Mouse (Mus musculus) kidney, adult 18-20 months (tissue): ENCODE measurements around the gene Gabrd.

Source experiments
- DNase-seq: peaks from one replicate; pipeline ENCODE4 v3.0.0; 2021

Gabrd gene

DNA sequence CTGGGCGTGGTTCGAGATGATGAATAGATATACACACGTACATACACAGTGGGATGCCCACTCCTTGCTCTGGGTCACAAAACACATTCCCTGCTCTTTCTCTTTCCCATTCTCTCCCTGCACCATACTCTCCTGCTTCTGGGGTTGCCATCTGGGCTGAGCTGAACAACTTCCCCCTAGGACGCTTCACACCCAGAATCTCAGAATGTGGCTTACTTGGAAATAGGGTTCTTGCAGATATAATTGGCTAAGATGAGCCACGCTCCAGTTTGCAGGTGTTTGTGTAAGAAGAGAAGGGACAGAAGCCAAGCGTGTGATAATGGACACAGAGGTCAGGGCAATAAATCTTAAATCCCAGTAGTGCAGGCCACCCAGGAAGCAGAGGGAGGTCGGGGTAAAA is 15.9 kb downstream of the Gabrd start:
- no peak for DNase-seq

DNA sequence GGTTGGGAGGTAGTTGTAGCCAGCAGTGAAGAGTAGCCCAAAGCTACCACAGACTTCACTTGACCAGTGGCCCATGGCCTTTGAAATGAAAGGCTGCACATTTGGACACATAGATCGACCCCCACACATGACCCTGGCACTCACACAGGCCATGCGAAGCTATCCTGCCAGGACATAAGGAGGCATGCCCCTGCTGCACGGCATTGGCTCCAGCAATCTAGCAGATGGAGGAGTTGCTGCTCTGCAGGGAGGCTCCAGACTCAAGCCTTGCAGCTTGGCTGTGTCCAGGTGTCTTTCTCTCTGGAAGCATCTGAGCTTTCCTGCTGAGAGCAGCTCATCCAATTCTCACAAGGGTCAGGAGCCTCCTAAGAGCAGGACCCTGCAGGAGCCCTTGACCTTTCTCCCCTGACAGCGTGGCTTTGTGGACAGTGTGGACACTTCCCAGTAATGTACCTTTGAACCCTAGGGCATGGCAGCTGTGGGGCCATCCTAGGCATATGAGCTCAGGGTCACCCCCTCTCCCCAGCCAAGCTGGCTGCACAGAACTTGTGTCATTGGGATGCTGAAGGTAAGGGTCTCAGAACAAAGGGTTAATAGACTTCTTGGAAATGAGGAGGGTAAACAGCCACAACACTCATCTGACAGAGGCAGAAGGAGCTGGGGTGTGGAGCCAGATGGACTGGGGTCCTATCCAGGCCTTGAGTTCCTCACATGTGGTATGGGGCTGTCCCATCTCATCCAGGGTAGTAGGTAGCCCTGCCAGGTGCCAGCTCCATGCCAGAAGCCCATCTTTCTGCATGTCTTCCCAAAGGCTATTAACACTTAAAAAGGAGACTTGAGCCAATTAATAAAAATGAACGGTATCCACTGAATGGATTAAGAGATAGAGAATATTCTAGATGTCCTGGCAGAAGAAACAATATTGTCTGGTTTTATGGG is 25.8 kb downstream of the Gabrd start:
- DNase-seq: no peak

DNA sequence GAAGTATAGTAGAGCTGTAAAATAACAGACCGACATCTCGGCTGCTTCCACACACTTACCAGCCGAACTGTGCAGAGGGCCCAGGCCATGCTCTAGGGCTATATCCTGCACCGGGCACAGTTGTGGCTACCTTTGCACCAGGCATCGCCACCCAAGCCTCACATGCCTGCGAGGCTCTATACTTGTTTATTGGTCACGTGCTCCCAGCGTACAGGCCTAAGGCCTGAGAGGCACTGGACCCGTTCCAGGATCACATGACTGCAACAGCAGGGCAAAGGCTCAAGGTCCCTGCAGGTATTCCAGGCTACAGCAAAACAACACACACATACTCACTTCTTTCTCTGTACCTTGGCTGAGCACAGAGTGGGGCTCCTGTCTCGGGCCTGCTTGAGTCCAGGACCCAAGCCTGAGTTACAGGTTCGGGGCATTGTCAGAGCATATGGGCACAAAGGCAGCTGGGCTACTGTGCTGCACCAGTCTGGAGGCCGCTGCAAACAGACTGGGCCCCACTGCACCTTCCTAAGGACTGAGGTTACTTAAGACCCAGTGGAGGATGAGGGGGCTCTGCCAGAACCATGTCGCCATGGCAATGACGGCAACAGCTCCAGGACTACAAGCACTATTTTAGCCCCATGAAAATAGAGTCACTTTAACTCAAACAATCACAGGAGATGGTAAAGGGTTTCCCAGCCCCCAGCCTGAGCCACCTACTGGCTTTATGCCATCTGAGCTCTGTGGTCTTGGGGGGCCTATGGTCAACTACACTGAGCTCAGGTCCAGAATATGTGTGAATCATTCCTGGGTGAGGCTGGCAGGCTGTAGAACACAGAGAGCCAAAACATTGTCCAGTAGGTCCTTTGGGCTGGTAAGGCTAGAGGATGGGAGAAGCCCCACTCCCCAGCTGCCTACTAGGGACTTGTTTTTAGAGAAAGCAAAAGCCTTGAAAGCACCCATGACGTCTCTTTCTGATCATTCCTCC is 26.9 kb downstream of the Gabrd start:
- peak; percentile 90 for DNase-seq

DNA sequence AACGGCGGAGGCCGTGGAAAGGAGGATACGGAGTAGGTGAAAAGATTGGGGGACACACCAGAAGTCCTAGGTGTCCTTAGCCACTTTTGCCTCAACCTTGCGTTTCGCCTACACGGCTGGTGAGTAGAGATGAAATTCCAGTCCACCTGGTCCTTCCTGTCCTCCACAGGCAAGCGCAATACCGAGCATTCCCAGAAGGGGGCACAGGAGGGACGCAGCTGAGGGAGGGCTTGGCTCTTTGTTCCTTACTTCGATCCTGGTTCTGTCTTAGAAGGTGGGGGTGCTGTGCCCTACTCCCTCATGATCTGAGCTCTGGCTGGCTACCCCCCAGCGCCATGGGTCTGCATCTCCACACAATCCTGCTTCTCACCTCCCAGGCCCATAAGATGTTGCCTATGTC is 29.2 kb downstream of the Gabrd start:
- peak; percentile 90 for DNase-seq

DNA sequence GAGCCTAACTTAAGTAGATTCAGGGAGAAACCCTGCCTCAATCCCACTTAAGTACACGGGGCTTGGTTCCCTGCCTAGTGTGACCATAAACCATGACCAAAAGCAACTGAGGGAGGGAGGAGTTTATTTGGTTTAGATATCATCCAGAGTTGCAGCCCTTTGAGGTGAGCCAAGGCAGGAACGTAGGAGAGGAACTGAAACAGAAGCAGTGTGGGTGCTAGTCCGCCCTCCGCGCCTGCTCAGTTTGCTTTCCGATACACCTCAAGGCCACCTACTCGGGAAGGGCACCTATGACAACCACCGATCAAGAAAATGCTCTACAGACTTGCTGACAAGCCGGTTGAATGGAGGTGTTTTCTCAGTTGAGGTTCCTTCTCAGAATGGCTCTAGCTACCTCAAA is 30.2 kb downstream of the Gabrd start:
- DNase-seq: no peak

DNA sequence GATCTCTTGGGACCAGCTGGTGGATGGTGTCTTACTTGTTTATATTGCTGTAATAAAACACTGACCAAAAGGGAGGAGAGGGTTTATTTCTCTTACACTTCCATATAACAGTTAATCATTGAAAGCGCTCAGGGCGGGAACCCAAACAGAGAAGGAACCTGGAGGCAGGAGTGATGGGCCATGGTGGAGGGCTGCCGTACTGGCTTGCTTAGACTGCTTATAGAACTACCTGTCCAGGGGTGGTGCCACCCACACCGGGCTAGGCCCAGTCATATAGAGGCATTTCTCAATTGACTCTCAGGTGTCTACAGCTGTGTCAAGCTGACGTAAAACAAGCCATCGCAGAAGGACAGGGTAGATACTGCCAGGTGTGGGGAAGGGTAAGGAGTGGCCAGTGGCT is 31.1 kb downstream of the Gabrd start:
- DNase-seq: no peak

DNA sequence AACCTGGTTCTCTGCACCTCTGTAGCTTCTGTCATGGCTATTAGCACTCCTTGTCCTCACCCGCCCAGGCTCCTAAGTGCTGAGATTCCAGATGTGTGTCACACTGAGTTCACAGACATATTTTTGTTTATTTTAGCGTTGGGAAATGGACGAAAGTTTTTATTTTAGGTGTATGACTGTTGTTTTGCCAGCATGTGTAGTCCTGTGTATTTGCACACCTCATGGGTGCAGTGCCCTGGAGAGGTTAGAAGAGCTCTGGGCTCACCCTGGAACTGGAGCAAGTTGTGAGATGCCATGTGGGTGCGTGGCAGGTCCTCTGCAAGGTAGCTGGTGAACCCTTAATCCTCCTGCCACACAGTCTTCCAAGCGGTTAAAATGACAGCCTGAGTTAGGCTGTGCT is 35.5 kb downstream of the Gabrd start:
- DNase-seq: no peak

DNA sequence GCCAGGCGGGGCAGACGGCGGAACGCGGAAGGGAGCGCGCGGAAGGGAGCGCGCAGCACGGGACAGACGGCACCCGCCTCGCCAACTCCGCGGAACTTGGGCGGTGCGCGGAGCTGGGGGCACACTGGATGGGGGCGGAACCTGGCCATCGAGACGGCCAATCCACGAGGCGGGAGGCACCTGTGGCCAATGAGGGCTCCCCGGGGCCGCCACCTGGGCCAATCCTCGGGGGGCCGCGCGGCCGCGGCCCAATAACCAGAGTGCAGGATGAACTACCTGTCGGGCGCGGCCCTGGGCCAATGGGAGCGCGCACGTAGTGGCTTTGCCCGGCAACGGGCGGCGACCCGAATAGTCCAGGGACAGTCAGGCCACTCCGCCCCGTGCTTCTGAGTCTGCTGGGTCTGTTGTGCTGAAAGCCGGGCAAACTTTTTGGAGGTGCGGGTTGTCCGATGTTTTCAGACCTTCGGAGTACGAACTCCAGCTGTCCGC is 36.6 kb downstream of the Gabrd start, which contains the start of gene Prkcz:
Gene Prkcz, minus strand, starts transcription at position 59 of the 489 bp plus-strand sequence.
- peak; percentile 94 for DNase-seq

DNA sequence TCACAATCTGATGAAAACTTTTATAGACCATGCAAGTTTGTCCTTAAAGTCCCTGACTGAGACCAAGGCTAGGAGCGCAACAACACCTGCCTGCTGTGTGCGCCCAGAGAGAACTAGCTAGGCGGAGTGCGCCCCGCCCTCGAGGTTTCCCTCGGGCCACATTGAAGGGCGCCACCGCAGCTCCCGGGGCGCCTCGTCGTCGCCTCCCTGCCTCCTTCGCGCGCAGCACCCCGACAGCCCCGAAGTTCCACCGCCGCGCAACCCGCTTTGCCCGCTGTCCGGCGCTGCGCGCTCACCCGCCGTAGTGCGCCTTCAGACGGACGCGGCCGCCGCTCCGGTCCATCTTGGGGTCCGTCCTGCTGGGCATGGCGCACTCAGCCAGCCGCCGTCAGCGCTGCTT is 37.1 kb downstream of the Gabrd start:
- DNase-seq: no peak

DNA sequence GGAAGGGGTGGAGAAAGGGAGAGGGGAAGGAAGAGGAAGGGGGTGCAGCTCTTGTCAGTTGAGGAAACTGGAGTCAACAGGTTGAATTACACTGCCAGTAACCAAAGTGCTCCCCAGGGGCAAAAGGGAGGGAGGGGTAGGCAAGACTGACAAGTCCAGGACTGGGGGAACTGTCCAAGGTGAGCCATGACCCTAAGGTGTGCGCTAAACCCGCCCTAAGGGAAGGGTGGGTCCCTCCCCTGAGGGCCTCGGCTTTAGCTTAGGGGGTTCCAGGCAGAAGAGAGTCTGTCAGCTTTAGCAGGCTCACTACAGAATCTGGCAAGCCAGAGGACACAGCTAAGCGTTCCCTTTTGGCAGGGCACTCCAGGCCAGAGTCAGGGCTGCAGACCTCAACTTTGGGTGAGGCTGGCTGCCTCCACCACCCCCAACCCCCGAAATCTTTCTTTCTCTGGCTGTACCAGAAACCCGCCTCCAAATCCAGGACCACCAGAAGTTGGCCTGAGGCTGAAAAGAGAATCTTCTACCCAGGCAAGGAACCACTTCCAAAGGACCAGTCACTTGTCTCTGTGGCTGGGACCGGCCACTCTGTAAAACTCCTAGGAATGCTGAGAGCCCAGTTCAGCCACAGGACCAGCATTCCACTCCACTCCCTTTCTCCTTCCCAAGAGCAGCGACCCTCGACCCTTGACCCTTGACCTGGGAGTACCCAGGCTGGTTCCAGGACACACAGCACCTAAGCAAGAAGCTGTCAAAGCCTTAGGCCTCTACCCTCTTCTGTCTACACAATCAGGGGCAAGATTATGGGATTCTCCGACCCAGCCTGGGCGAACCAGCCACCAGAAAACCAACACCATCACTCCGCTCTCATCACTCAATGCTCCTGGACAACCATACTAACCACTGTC is 38.1 kb downstream of the Gabrd start:
- peak; percentile 64 for DNase-seq

DNA sequence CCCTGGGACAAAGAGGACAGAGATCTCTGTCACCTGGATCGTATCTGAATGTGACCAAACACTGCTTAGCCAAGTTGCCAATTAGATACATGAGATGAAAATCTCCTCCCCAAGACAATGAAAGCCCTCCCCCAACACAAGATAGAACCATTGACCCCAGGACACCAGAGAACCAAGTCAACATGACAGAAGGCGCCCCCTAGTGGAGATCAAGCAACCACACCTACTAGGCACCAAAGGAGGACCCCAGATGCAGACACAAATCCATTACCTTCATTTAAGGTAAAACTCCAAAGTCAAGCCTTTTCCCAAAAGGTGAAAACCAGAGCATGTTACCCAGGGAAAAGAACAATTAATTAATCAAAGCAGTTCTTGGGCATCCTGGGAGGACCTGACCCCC is 40.3 kb downstream of the Gabrd start:
- no peak for DNase-seq

DNA sequence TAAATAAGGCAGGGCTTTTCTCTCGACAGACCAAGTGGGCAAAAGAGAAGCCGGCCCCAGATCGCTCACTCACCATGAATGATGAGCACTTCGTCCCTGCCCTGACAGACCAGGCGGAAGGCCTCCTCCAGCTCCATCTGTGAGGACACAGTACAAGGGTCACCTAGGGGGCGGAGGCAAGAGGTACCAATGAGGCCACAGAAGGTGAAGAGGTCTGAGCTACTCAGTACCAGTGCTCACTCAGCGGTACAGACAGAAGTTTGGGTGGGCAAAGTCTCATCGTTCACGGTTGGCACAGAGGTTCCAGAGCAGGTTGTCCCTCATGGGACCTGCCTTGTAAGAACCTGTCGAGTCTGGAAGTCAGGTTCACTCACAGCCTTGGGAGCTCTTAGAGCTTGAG is 41.6 kb downstream of the Gabrd start:
- peak; percentile 73 for DNase-seq

DNA sequence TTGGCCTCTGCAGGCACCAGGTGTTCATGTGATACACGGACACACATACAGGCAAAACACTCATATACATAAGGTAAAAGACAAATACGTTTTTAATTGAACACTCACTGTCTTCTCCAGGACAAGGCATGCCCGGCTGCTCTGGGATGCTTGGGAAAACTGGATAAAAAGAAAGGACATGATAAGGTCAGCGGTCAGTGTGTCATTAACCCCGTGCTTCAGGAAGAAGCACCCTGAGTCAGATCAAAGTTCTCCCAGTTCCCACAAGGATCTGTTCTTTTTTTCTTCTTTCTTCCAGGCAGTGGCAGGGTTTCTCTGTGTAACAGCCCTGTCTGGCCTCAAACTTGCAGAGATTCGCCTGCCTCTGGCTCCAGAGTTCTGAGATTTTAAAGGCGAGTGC is 43.4 kb downstream of the Gabrd start:
- no peak for DNase-seq

DNA sequence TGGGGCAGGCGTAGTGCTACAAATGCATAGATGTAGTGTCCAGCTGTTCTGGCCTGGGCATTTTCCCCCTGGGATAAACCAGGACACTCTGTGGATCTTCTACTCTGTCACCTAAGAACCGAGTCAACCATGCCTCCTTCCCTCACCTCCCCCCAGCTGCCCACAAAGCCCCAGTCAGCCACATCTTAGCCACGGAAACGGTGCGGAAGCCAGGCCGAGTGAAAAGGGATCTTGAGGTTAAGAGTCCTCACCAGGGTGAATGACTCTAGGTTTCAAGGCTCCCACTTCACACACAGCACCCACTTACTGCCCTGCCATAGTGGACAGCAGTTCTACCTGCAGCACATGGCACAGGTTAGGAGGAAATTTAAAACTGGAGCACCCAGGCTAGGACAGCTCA is 43.9 kb downstream of the Gabrd start:
- DNase-seq: no peak

DNA sequence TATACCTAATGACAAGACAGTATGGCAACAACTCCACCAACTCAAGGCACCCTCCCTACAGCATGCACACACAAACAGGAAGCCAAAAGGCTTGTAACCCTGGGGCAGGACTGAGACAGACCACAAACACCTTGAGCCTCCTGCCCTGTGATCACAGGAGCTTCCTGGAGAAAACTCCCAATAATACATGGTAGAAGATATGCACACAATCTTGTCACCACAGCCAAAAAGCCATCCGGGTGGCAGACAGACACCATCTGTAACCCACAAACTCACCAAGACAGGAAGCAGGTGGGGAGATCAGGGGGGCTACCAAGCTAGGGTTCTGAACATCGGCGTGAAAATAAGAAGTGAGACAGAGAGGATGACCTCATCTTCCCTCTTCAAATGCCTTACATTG is 45.3 kb downstream of the Gabrd start:
- DNase-seq: no peak

DNA sequence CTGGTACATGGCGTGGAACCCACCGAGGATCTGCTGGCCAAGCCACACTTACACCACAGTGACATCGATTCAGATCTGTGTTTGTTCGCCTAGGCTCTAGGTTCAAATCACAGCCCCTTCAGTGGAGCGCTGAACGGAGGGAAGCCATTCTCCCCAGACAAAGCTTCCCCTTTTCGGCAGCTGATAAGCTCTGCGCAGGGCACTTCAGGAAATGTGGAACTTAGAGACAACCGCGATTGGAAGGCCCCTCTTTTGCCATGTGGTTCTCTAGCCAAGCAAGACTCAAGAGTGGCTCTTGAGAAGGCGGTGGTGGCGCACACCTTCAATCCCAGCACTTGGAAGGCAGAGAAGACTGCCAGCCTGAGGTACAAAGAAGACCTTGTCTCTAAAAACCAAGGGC is 51.6 kb downstream of the Gabrd start:
- no peak for DNase-seq

DNA sequence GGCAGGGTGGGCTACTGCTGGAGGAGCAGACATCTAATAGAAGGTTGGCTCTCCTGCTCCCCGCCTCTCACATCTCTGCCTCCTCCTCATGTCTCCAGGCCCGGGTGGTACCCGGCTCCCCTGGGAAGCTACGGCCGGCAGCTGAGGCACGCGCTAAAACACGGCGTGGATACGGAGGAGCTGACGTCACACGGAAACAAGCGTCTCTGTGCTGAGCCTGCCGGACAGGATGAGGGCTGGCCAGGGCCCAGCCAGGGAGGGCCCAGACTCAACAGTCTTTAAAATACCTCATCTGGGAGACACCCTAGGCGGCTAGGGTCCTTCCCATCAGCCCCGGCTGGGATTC is 52.3 kb downstream of the Gabrd start:
- peak; percentile 28 for DNase-seq

DNA sequence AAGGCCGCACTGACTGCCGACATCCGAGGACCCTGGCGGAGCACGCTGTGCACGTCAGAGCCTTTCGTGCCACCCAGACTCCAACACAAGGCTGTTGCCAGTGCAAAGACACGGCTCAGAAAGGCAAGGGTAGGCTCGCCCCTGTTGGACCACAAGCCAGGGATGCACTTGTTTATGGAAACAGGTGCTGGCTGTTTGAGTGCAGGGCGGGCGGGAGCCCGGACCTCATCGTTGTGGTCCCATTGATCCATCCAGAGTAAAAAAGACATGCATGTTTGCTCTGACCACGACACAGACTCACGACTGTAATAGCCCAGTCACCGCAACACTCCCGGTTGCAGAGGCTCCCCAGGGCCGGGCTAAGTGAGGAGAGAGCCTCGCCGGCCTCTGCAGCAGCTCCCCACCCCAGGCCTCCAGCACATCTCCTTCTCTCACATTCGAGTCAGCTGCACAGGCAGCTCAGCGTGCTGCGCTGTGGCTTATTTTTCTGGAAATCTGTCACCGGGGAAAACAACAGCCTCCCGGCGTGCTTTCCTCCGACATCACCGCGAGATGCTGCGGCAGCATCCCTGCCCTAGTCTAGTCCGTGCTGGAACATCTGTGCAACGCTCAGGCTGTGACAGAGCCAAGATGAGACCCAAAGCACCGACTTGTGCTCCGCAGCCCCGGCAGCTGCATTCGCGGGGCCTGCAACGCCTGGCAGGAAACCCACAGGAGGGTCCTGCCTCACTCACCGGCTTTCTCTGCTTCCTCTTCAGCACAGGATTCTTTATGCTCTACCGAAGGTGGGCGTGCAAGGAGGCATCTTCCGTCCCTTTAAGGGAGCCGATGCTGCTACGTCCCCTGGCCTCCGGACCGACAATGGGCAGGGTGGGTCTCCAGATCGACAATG is 53.0 kb downstream of the Gabrd start:
- no peak for DNase-seq

DNA sequence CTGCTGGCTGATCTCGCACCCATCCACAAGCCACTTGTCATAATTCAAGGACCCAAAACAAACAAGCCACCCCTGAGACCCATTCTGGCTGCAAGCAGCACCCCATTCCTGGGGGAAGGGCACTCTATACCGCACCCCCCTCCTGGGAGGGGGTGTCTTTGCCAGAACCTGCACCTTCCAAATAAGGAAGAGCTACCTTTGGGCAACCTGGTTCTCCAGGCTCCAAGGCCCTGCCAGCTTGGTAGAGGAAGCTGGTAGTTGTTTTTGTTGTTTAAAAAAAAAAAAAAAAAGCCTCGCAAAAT is 53.7 kb downstream of the Gabrd start:
- no peak for DNase-seq

DNA sequence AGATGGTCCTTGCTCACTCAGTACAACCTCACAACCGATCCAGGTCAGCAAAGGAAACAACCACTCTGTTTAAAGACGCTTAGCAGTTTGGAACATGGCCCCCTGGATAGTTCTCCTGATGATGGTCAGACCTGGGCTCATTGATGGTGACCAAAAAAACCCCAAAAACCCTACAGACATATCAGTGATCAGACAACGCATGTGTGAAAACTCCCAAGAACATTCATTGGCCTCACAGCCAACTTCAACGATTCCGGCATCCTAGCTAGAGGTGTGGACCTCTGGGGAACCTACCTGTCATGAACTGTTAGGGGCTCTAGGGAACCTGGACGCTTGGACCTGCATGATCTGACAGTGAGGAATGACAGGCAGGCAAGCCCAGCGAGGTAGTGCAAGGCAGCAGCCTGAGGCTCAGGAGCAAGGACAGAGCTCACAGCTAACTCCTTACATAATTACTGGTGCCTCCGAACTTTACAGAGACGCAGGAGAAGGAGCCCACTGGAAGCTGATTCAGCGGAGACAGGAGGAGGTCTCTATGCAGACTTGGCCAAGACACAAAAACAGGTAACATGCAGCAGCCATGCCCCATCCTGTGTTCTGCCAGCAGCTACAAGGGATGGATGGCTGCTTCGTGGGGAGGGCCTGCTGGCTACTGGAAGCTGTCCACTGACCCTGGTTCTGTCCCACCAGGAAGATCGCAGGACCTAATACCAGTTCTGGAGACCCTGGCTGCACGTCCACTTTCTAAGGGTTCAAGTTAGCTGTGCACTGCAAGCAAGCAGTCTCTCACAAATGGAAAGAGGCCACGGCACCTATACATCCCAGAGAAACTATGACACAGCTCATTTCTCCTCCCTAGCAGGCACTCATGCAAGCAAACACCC is 54.3 kb downstream of the Gabrd start:
- no peak for DNase-seq
